Mouse (Mus musculus): ENCODE data around the gene Sgms2.

Gene Sgms2

DNA sequence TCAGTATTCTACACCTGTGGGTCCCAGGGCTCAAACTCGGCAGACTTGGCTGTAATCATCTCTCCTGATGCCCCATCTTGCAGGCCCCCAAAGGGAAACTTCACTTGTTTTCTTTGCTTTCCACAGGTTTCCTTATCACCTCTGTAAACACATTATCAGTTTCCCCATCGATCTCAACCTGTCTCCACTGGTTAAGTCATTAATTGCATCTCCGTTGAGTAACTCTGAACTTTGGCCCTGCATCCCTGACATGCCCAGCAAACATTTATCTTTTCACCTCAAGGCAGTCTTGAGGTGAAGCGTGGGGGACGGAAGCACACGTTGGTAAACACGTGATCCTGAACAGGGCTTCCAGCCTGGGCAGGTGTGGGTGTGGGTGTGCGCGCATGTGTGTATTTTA is 178.9 kb downstream of the Sgms2 start:
- no peak for DNase-seq (ENCODE audit: extremely low read depth, low read depth, low spot score)

GRCm38 (mm10) chr3:131310572-131310971 is 180.6 kb downstream of the Sgms2 start:
- DNase-seq (ENCODE audit: extremely low read depth, low read depth, low spot score): no peak

DNA sequence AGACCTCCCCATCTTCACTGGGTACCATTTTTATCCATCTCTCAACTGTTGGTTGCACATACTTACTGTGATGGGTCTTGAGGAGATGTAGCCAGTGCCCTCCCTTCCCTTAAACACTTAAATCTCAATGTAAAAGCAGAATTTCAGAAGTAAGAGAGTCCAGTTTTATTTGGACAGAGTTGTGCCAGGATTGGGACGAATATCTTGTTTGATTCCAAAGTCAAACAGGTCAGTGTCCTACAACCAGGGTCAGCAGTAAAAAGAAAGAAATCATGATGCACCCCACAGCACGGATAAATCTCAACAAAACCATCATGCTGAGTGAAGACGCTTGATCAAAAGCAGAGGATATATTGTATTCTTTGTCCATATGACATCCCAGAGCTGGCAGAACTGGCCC is 183.4 kb downstream of the Sgms2 start:
- no peak for DNase-seq (ENCODE audit: extremely low read depth, low read depth, low spot score)

GRCm38 (mm10) chr3:131306255-131306654 is 185.0 kb downstream of the Sgms2 start:
- DNase-seq (ENCODE audit: extremely low read depth, low read depth, low spot score): peak; percentile 61

DNA sequence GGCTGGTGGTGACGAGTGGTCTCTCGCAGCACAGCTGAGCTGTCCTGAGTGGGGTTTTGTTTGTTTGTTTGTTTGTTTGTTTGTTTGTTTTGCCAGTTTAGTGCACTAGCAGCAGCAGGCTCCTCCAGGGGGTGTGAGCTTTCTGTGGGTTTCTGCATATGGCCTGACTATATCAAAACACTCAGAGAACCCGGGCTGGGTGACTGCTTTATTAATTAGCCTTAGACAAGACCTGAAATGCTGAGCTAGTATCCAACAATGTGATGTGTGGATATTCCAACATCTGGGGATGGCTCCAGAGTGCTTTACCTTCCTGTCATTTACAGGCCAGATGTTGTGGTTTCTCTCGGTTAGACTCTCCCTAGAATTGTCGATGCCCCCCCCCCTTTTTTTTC is 187.9 kb downstream of the Sgms2 start:
- no peak for DNase-seq (ENCODE audit: extremely low read depth, low read depth, low spot score)

- no peak for DNase-seq (ENCODE audit: extremely low read depth, low read depth, low spot score)
These were observed 188.5 kb downstream of the Sgms2 start, which contains the start of gene Cyp2u1 for GRCm38 (mm10) chr3:131302452-131303319. Gene Cyp2u1 (minus strand): TSS chr3:131303227.

DNA sequence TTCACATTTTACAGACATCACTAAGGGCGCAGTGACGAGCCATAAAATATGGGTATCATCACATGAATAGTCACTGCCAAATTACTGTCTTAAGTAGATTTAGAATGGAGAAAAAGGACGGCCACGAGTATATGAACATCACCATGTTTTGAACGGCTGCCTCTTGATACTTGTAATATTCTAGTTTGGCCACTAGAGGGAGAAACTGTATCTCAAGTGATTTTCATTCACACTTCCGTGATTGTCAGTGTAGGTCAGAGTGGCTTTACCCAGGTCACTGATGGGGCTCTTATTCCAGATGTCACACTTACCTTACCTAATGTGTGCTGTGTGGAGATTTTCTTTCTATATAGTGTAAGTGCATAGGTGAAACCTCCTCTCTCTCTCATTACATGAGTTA is 191.3 kb downstream of the Sgms2 start:
- no peak for DNase-seq (ENCODE audit: extremely low read depth, low read depth, low spot score)

GRCm38 (mm10) chr3:131299078-131299477 is 192.1 kb downstream of the Sgms2 start:
- no peak for DNase-seq (ENCODE audit: extremely low read depth, low read depth, low spot score)

DNA sequence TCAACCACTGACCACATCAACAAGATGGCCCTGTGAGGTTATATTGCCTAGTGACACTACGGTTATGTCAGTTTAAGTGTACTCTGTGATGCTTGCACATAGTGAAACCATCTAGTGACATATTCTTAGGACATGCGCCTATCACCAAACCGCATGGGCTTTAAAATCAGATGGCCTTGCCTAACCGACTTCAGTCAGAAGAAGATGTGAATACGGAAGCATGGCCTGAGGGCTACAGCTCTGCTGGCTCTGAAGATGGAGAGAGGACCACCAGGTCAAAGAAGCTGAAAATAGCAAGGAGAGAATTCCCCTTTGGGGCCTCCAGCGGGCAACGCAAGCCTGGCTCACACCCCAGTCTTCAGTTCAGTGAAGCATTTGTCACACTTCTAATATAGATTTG is 194.3 kb downstream of the Sgms2 start:
- DNase-seq (ENCODE audit: extremely low read depth, low read depth, low spot score): no peak

GRCm38 (mm10) chr3:131295513-131296200 is 195.6 kb downstream of the Sgms2 start:
- DNase-seq (ENCODE audit: extremely low read depth, low read depth, low spot score): no peak

GRCm38 (mm10) chr3:131294503-131294902 is 196.7 kb downstream of the Sgms2 start:
- DNase-seq (ENCODE audit: extremely low read depth, low read depth, low spot score): no peak

GRCm38 (mm10) chr3:131292959-131293358 is 198.3 kb downstream of the Sgms2 start:
- no peak for DNase-seq (ENCODE audit: extremely low read depth, low read depth, low spot score)

DNA sequence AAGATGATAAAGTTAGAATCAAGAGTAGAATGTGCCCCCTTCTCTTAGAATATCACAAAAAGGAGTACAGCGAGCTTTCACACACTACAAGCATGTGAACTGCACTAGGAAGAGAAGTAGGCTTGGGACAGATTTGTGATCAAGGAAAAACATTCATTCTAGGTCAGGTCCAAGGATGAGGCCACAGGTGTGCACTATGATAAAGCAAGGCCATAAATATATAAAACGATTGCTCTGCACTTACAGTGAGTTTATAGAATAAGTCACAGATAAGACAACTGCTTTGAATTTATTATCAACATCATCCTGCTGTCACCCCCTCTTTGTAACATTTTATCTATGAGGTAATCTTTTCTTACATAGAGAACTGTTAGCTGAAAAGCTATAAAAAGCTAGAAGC is 198.9 kb downstream of the Sgms2 start:
- no peak for DNase-seq (ENCODE audit: extremely low read depth, low read depth, low spot score)

DNA sequence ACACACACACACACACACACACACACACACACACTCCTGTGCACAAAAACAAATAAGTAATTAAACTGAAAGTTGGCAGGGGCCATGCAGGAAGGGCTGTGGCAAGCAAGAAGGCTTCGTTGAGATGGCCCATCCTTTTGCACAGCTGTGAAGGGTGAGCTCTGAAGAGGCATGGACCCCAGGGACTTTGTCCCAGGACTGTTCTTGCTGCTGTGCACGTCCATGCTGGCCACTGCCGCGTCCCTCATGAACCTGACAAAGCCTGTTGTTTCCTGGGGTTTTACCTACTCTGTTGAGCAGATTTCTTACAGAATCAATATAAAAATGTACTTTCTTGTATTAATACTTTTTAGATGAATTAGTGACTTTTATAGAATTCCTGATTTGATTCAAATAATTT is 199.3 kb downstream of the Sgms2 start:
- no peak for DNase-seq (ENCODE audit: extremely low read depth, low read depth, low spot score)

- DNase-seq (ENCODE audit: extremely low read depth, low read depth, low spot score): no peak
These were observed 217.1 kb downstream of the Sgms2 start for GRCm38 (mm10) chr3:131274151-131274550.

DNA sequence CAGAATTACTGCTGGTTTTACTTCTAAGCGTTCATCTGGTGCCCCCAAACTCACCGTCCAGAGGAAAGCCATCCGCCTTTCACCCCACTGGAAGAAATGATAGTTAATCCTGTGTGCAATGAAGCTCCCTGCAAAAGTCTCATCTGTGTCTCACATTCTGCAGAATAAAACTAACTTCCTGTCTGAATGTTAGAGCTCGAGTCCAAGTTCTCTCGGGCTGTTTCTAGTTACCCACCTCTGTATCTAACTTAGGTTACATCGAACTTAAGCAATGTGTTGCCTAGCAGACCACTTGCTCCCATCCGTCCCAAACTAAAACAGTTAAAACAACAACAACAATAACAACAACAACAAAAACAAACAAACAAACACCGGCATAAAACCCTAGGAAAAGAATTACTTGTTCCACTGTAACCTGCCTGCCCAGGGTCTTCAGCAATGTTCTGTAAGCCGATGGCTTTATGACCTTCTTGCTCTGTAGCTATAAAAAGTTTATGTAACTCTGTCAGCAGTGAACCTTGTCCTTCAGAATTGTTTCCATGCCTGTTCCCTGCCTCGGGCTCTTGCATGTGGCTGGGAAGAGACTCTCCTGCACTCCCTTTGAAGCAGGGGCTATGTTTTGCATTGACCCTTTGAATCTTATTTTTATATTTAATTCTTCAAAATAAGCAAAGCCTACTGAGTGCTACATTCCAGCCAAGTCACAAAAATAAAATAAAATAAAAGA is 218.7 kb downstream of the Sgms2 start:
- no peak for DNase-seq (ENCODE audit: extremely low read depth, low read depth, low spot score)

GRCm38 (mm10) chr3:131271559-131272373 is 219.4 kb downstream of the Sgms2 start, which contains the start of gene Hadh:
Gene Hadh (minus strand): TSS chr3:131272101.
- no peak for DNase-seq (ENCODE audit: extremely low read depth, low read depth, low spot score)

- no peak for DNase-seq (ENCODE audit: extremely low read depth, low read depth, low spot score)
These were observed 220.1 kb downstream of the Sgms2 start for GRCm38 (mm10) chr3:131271157-131271556.

- no peak for DNase-seq (ENCODE audit: extremely low read depth, low read depth, low spot score)
These were observed 220.8 kb downstream of the Sgms2 start for GRCm38 (mm10) chr3:131270381-131270780.
